ENCODE assay signal across 9 mouse cellular contexts in genomic region chr2:172477860-172478259, GRCm38 (mm10). TPM values are rescaled to one million over a fixed set of nuclear protein-coding genes. Genes with fewer than 3 reads are reported as not detected.
A peak's percentile ranks its signal among the peaks of the same experiment; 100 is the strongest.
DNase-seq lines count a peak whose midpoint lies in the region; ATAC-seq and TF ChIP-seq lines count a peak whose summit lies in the region.
"Had no signal": no experiment of that assay in that cellular context is flagged by ENCODE, and none has a peak within 500 bp of the region (broad histone marks: within the 10 kb centered on the region; RNA-seq: fewer than 3 reads in every experiment).

No protein-coding gene starts in this region.

- H3K36me3 ChIP-seq in midbrain, postnatal 0 days (ENCODE audit: insufficient read depth, low read length), result no peaks in the 10 kb centered on the region
- H3K36me3 ChIP-seq: embryonic facial prominence, embryonic 12.5 days had no signal

- H3K27me3 ChIP-seq in midbrain, postnatal 0 days (ENCODE audit: insufficient read depth, low read length), result no peaks in the 10 kb centered on the region
- H3K27me3 ChIP-seq: embryonic facial prominence, embryonic 12.5 days had no signal

- H3K9me3 ChIP-seq in midbrain, postnatal 0 days (ENCODE audit: low read length), result no peaks in the 10 kb centered on the region
- H3K9me3 ChIP-seq: embryonic facial prominence, embryonic 12.5 days had no signal

- H3K4me1 ChIP-seq in midbrain, postnatal 0 days (ENCODE audit: insufficient read depth, low read length), result no peaks in the 10 kb centered on the region

- H3K27ac ChIP-seq in midbrain, postnatal 0 days (ENCODE audit: low read depth, low read length), result no peak overlapping the region
- H3K27ac ChIP-seq: embryonic facial prominence, embryonic 12.5 days had no signal

- H3K4me2 ChIP-seq in midbrain, postnatal 0 days (ENCODE audit: low read depth, low read length, poor library complexity, severe bottlenecking), result no peak overlapping the region
- H3K4me2 ChIP-seq: embryonic facial prominence, embryonic 12.5 days had no signal

- WGBS in midbrain, postnatal 0 days, result 2% methylated on average over 2 of the region's 2 CpGs

- H3K9ac ChIP-seq in midbrain, postnatal 0 days (replicated peaks; ENCODE audit: low read length, poor library complexity, severe bottlenecking), result no peak overlapping the region
- H3K9ac ChIP-seq: embryonic facial prominence, embryonic 12.5 days had no signal

- ATAC-seq in midbrain, postnatal 0 days (ENCODE audit: low FRiP score), result peak; percentile 38; the same call in 1 of the 2 replicates

- peak; percentile 55 for DNase-seq in kidney, adult 9 months
- no peak for DNase-seq in kidney, adult 11 months
- peak; percentile 32 for DNase-seq in MEL-GATA-1-ER (ENCODE audit: extremely low read depth, low read depth)
- DNase-seq in embryo, embryonic 10.5 days (ENCODE audit: low spot score), result peak; percentile 81
- peak; percentile 22 to 65 for DNase-seq in heart, postnatal 14 days
- peak; percentile 66 to 67 for DNase-seq in left cerebral cortex, postnatal 25 days (ENCODE audit: low spot score in 2 of 2)
- peak; percentile 83 for DNase-seq in midbrain, postnatal 0 days (ENCODE audit: low spot score)
- no peak for DNase-seq in ovary, adult 18-20 months (ENCODE audit: low spot score)

- peak; percentile 95 for TF ChIP-seq CTCF in midbrain, postnatal 0 days (IDR thresholded peaks at IDR 0.05)

- H3K4me3 ChIP-seq in midbrain, postnatal 0 days (ENCODE audit: low read depth, low read length), result no peak overlapping the region
- H3K4me3 ChIP-seq: embryonic facial prominence, embryonic 12.5 days had no signal

- intact Hi-C loops in heart, postnatal 14 days (cut with DNase I), result loop anchor here (2.0 to 10.0 kb wide), 6 partner anchors 23 to 607 kb away; no protein-coding TSS in a partner anchor
- intact Hi-C loops in left cerebral cortex, postnatal 25 days (cut with DNase I), result loop anchor here (1.0 to 5.0 kb wide), 5 partner anchors 23 to 609 kb away; no protein-coding TSS in a partner anchor

RNA-seq across cellular contexts. Expression of gene Fam209, which starts 5.5 kb away (rescaled TPM):
- not detected for total RNA-seq in heart, postnatal 14 days (2021)
- not detected for total RNA-seq in left cerebral cortex, postnatal 25 days (2021)
- total RNA-seq in midbrain, postnatal 0 days (2014; rRNA removed), result not detected in 2 replicates
- 0.43 and 0.47 TPM in 2 replicates for polyA plus RNA-seq in midbrain, postnatal 0 days (2015; fragmentation: Nextera tagmentation; extraction: Ambion mirVana)

RNA-seq across cellular contexts. Expression of gene Gcnt7, which starts 19.5 kb away (rescaled TPM):
- total RNA-seq in heart, postnatal 14 days (2021), result not detected
- total RNA-seq in left cerebral cortex, postnatal 25 days (2021), result not detected
- not detected in 2 replicates for total RNA-seq in midbrain, postnatal 0 days (2014; rRNA removed)
- polyA plus RNA-seq in midbrain, postnatal 0 days (2015; fragmentation: Nextera tagmentation; extraction: Ambion mirVana), result 0.77 and 1.2 TPM in 2 replicates

RNA-seq across cellular contexts. Expression of gene Rtf2, which starts 37.5 kb away (rescaled TPM):
- total RNA-seq in heart, postnatal 14 days (2021), result 10 to 100 TPM; 28.6 to 30.7 TPM
- 10 to 100 TPM; 73.9 to 74.2 TPM for total RNA-seq in left cerebral cortex, postnatal 25 days (2021)
- 62.0 and 67.0 TPM in 2 replicates for total RNA-seq in midbrain, postnatal 0 days (2014; rRNA removed)
- polyA plus RNA-seq in midbrain, postnatal 0 days (2015; fragmentation: Nextera tagmentation; extraction: Ambion mirVana), result 85.0 and 89.2 TPM in 2 replicates

Comparison
In these comparisons a context has a peak if more than half of its experiments do, and no peak if none do; other contexts are left out.
1. DNase-seq: peak in kidney, adult 9 months (single experiment), MEL-GATA-1-ER (single experiment), embryo, embryonic 10.5 days (single experiment), heart, postnatal 14 days (2 of 2), left cerebral cortex, postnatal 25 days (2 of 2) and midbrain, postnatal 0 days (single experiment); none in kidney, adult 11 months (single experiment) and ovary, adult 18-20 months (single experiment).